Mouse (Mus musculus): ENCODE measurements around the gene Lelp1. TPM values are rescaled to one million over a fixed set of nuclear protein-coding genes. Genes with fewer than 3 reads are reported as not detected.

The Lelp1 gene
- not detected in 2 replicates for polyA plus RNA-seq (2016; fragmentation: Nextera tagmentation; extraction: Ambion mirVana)

- no peak within 1 kb of the TSS for H3K27ac ChIP-seq
- no peak for ATAC-seq (ENCODE audit: insufficient number of reproducible peaks, insufficient read depth, low FRiP score, low TSS enrichment, low read depth)
- H3K27me3 ChIP-seq: no peaks in the 10 kb centered on the region
- no peaks in the 10 kb centered on the region for H3K9me3 ChIP-seq
- H3K4me3 ChIP-seq (replicated peaks): no peak within 1 kb of the TSS
- H3K4me2 ChIP-seq: no peak within 1 kb of the TSS
- no peaks in the 10 kb centered on the region for H3K4me1 ChIP-seq (replicated peaks)
- 60% methylated on average over 1 of the region's 1 CpGs for WGBS
- no peaks in the 10 kb centered on the region for H3K36me3 ChIP-seq
- H3K9ac ChIP-seq (replicated peaks): no peak within 1 kb of the TSS
These were observed at the start of gene Lelp1 for GRCm38 (mm10) chr3:92142644-92143043. TSS of gene Lelp1 (minus strand) at chr3:92142744.

- WGBS: 71% methylated on average over 1 of the region's 1 CpGs
- Histone ChIP-seq H3K36me3 (no peaks in the 10 kb centered on the region), H3K27me3 (no peaks in the 10 kb centered on the region), H3K4me3 (replicated peaks) (no peak overlapping the region), H3K9me3 (no peaks in the 10 kb centered on the region), H3K4me1 (replicated peaks) (no peaks in the 10 kb centered on the region), H3K27ac (no peak overlapping the region), H3K4me2 (no peak overlapping the region), H3K9ac (replicated peaks) (no peak overlapping the region)
- ATAC-seq (ENCODE audit: insufficient number of reproducible peaks, insufficient read depth, low FRiP score, low TSS enrichment, low read depth): no peak
These were observed 34.3 kb upstream of the Lelp1 start for GRCm38 (mm10) chr3:92176880-92177279.

DNA sequence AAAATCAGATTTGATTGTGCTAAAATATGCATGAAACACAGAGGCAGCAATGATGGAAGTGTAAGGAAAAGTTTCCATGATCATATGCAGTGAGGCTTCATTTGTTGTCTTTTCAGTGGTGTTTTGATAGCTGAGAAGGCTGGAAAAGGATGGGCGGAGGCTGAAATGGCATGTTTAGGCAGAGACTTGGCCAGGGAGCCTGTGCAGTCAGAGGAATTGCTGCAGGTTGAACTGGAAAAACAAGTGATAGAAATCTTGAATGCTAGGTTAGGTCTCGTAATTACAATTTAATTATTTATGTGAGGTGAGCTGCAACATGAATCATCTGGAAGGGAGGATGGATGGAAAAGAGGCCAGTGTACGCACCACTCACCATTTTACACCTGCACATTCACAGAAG, 27.3 kb upstream of the Lelp1 start:
- Histone ChIP-seq H3K9ac (replicated peaks) (no peak overlapping the region), H3K9me3 (no peaks in the 10 kb centered on the region), H3K4me1 (replicated peaks) (no peaks in the 10 kb centered on the region), H3K36me3 (no peaks in the 10 kb centered on the region), H3K27me3 (no peaks in the 10 kb centered on the region), H3K4me3 (replicated peaks) (no peak overlapping the region), H3K27ac (no peak overlapping the region), H3K4me2 (no peak overlapping the region)
- 73% methylated on average over 3 of the region's 3 CpGs for WGBS
- no peak for ATAC-seq (ENCODE audit: insufficient number of reproducible peaks, insufficient read depth, low FRiP score, low TSS enrichment, low read depth)

GRCm38 (mm10) chr3:92153322-92153721, 10.8 kb upstream of the Lelp1 start:
- Histone ChIP-seq H3K9me3 (no peaks in the 10 kb centered on the region), H3K27ac (no peak overlapping the region), H3K27me3 (no peaks in the 10 kb centered on the region), H3K9ac (replicated peaks) (no peak overlapping the region), H3K4me2 (no peak overlapping the region), H3K36me3 (no peaks in the 10 kb centered on the region), H3K4me3 (replicated peaks) (no peak overlapping the region), H3K4me1 (replicated peaks) (no peaks in the 10 kb centered on the region)
- no peak for ATAC-seq (ENCODE audit: insufficient number of reproducible peaks, insufficient read depth, low FRiP score, low TSS enrichment, low read depth)

- Histone ChIP-seq H3K27ac (no peak overlapping the region), H3K4me1 (replicated peaks) (no peaks in the 10 kb centered on the region), H3K4me2 (no peak overlapping the region), H3K9ac (replicated peaks) (no peak overlapping the region), H3K4me3 (replicated peaks) (no peak overlapping the region), H3K27me3 (no peaks in the 10 kb centered on the region), H3K9me3 (no peaks in the 10 kb centered on the region), H3K36me3 (no peaks in the 10 kb centered on the region)
- no peak for ATAC-seq (ENCODE audit: insufficient number of reproducible peaks, insufficient read depth, low FRiP score, low TSS enrichment, low read depth)
- WGBS: 24% methylated on average over 8 of the region's 8 CpGs
These were observed 8.2 kb upstream of the Lelp1 start for GRCm38 (mm10) chr3:92150631-92151277.

- no peaks in the 10 kb centered on the region for H3K9me3 ChIP-seq
- no peaks in the 10 kb centered on the region for H3K27me3 ChIP-seq
- no peaks in the 10 kb centered on the region for H3K4me1 ChIP-seq (replicated peaks)
- H3K4me3 ChIP-seq (replicated peaks): no peak overlapping the region
- H3K36me3 ChIP-seq: no peaks in the 10 kb centered on the region
- WGBS: 80% methylated on average over 5 of the region's 5 CpGs
- H3K9ac ChIP-seq (replicated peaks): no peak overlapping the region
- no peak for ATAC-seq (ENCODE audit: insufficient number of reproducible peaks, insufficient read depth, low FRiP score, low TSS enrichment, low read depth)
- no peak overlapping the region for H3K27ac ChIP-seq
- no peak overlapping the region for H3K4me2 ChIP-seq
These were observed 5.4 kb upstream of the Lelp1 start for GRCm38 (mm10) chr3:92147913-92148312.

GRCm38 (mm10) chr3:92147420-92147819, 4.9 kb upstream of the Lelp1 start:
- Histone ChIP-seq H3K4me1 (replicated peaks) (no peaks in the 10 kb centered on the region), H3K4me3 (replicated peaks) (no peak overlapping the region), H3K9ac (replicated peaks) (no peak overlapping the region), H3K27ac (no peak overlapping the region), H3K27me3 (no peaks in the 10 kb centered on the region), H3K4me2 (no peak overlapping the region), H3K36me3 (no peaks in the 10 kb centered on the region), H3K9me3 (no peaks in the 10 kb centered on the region)
- ATAC-seq (ENCODE audit: insufficient number of reproducible peaks, insufficient read depth, low FRiP score, low TSS enrichment, low read depth): no peak
- WGBS: 38% methylated on average over 2 of the region's 2 CpGs

DNA sequence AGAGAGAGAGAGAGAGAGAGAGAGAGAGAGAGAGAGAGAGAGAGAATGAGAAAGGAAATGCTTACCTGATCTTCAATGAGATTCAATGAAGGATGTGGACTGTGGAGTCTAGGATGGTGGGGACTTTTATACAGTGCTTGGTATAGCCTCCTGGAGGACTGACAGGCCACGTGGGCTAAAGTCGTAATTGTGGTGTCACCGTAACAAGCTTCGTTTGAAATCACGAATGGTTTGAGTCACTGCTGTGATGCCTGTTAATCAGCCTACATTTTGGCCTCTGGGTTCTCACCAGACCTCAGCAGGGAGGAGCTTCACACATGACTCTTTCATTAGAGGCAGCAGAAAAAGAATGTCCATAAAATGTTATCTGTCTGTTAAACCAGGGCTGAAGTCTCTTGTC, 18.7 kb downstream of the Lelp1 start, which contains the start of gene Prr9:
Gene Prr9, minus strand, starts transcription at position 101 of the 400 bp plus-strand sequence.
- Histone ChIP-seq H3K27me3 (no peaks in the 10 kb centered on the region; the same call in 1 of the 2 replicates), H3K9me3 (no peaks in the 10 kb centered on the region), H3K27ac (no peak within 1 kb of the TSS), H3K9ac (replicated peaks) (no peak within 1 kb of the TSS), H3K36me3 (no peaks in the 10 kb centered on the region), H3K4me3 (replicated peaks) (no peak within 1 kb of the TSS), H3K4me1 (replicated peaks) (no peaks in the 10 kb centered on the region), H3K4me2 (no peak within 1 kb of the TSS)
- no peak for ATAC-seq (ENCODE audit: insufficient number of reproducible peaks, insufficient read depth, low FRiP score, low TSS enrichment, low read depth)
- 57% methylated on average over 5 of the region's 5 CpGs for WGBS

DNA sequence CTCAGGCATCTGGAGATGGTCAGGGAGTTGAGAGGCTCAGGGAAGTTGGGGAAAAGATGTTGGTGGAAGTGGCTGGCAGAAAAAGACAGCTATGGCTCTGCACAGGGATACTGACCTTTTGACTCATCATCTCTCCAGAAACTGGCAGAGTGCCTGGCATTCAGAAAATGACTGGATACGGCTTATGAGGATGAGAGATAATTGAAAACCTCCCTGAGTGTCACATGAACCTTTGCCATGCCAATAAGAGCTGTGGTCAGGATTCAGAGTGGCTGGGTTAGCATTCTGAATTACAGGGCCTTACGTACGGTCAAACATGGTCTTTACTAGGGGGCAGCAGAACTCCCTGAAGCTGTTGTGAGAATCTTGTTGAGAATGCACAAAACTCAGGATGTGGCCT, 21.6 kb downstream of the Lelp1 start:
- Histone ChIP-seq H3K4me3 (replicated peaks) (no peak overlapping the region), H3K9me3 (no peaks in the 10 kb centered on the region), H3K27ac (no peak overlapping the region), H3K36me3 (no peaks in the 10 kb centered on the region), H3K9ac (replicated peaks) (no peak overlapping the region), H3K4me2 (no peak overlapping the region), H3K4me1 (replicated peaks) (no peaks in the 10 kb centered on the region), H3K27me3 (no peaks in the 10 kb centered on the region; the same call in 1 of the 2 replicates)
- no peak for ATAC-seq (ENCODE audit: insufficient number of reproducible peaks, insufficient read depth, low FRiP score, low TSS enrichment, low read depth)
- WGBS: 91% methylated on average over 3 of the region's 3 CpGs

GRCm38 (mm10) chr3:92117930-92118329, 24.6 kb downstream of the Lelp1 start:
- 33% methylated on average over 3 of the region's 3 CpGs for WGBS
- Histone ChIP-seq H3K4me1 (replicated peaks) (no peaks in the 10 kb centered on the region), H3K27ac (no peak overlapping the region), H3K4me3 (replicated peaks) (no peak overlapping the region), H3K9me3 (no peaks in the 10 kb centered on the region), H3K27me3 (no peaks in the 10 kb centered on the region; the same call in 1 of the 2 replicates), H3K4me2 (no peak overlapping the region), H3K9ac (replicated peaks) (no peak overlapping the region), H3K36me3 (no peaks in the 10 kb centered on the region)
- ATAC-seq (ENCODE audit: insufficient number of reproducible peaks, insufficient read depth, low FRiP score, low TSS enrichment, low read depth): no peak

GRCm38 (mm10) chr3:92111526-92111925, 31.0 kb downstream of the Lelp1 start:
- Histone ChIP-seq H3K4me2 (no peak overlapping the region), H3K27me3 (no peaks in the 10 kb centered on the region), H3K4me1 (replicated peaks) (no peaks in the 10 kb centered on the region), H3K9ac (replicated peaks) (no peak overlapping the region), H3K36me3 (no peaks in the 10 kb centered on the region), H3K27ac (no peak overlapping the region), H3K4me3 (replicated peaks) (no peak overlapping the region), H3K9me3 (no peaks in the 10 kb centered on the region)
- ATAC-seq (ENCODE audit: insufficient number of reproducible peaks, insufficient read depth, low FRiP score, low TSS enrichment, low read depth): no peak

DNA sequence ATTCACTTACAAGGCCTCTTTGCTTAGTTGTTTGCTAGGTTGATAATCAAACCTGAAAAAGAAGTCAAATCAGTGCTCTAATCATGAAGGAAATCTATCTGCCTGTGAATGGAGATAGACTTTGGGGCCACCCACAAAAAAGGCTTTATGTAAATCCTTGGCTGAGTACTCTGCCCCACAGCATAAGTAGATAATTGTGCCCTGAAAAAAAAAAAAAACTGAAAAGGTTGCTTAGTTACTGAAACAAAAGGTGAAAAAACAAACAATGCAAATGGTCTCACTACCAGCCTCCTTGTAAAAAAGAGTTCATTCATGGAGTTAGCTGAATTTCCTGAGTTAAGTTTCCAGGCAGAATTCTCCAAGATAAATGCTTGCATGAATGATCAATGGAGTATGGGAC, 31.8 kb downstream of the Lelp1 start:
- H3K9ac ChIP-seq (replicated peaks): no peak overlapping the region
- H3K9me3 ChIP-seq: no peaks in the 10 kb centered on the region
- H3K4me2 ChIP-seq: no peak overlapping the region
- H3K4me3 ChIP-seq (replicated peaks): no peak overlapping the region
- H3K4me1 ChIP-seq (replicated peaks): no peaks in the 10 kb centered on the region
- no peaks in the 10 kb centered on the region for H3K27me3 ChIP-seq
- no peak for ATAC-seq (ENCODE audit: insufficient number of reproducible peaks, insufficient read depth, low FRiP score, low TSS enrichment, low read depth)
- H3K36me3 ChIP-seq: no peaks in the 10 kb centered on the region
- H3K27ac ChIP-seq: no peak overlapping the region
